Mouse (Mus musculus): ENCODE measurements around the gene Flt3l.

- no peak for TF ChIP-seq CTCF (IDR thresholded peaks at IDR 0.05; ENCODE audit: control insufficient read depth, insufficient read depth, insufficient read length)
- TF ChIP-seq CEBPB (IDR thresholded peaks at IDR 0.05; ENCODE audit: low read depth) = no peak
- TF ChIP-seq MAX (IDR thresholded peaks at IDR 0.05) = no peak
- TF ChIP-seq MYOD1 (IDR thresholded peaks at IDR 0.05; ENCODE audit: control insufficient read depth, insufficient read length, low read depth) = no peak
Observed at GRCm38 (mm10) chr7:45147267-45147666, 11.0 kb upstream of the Flt3l start.
